ENCODE assay signal across 7 mouse cellular contexts in the genomic region with DNA sequence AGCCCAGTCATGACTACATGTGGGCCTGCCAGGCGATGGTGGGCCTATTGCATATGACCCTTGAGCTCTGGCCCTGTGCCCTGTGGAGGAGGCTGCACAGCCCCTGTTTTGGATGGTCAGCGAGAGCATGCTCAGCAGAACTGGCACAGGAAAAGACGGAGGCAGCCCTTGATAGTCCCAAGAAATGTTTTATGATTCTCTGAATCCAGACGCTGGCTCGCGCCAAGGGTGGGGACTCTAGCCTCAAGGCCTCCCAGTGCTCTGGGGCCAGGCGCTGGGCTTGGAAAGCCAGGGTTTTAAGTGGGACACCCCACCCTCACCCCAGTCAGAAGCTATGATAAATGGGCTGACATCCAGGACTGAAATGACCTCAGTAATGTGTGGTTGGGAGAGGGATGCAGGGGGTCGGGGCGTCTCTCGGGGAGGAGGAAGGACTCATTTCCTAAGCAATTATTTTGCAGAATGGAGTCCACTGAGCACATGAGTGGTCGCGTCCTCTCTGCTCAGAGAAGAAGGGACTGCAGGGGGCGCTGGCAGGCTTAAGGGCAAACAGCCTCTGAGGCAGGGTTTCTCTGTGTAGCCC. TPM values are rescaled to one million over a fixed set of nuclear protein-coding genes. Genes with fewer than 3 reads are reported as not detected.
A peak's percentile ranks its signal among the peaks of the same experiment; 100 is the strongest.
DNase-seq lines count a peak whose midpoint lies in the region; ATAC-seq lines count a peak whose summit lies in the region.

No protein-coding gene starts in this region.

- H3K9me3 ChIP-seq in liver, embryonic 12.5 days (replicated peaks): no peaks in the 10 kb centered on the region
- H3K9me3 ChIP-seq in stomach, embryonic 15.5 days: no peaks in the 10 kb centered on the region
- no peaks in the 10 kb centered on the region for H3K9me3 ChIP-seq in forebrain, embryonic 12.5 days
- H3K9me3 ChIP-seq in hindbrain, embryonic 12.5 days (replicated peaks): no peaks in the 10 kb centered on the region

- H3K4me1 ChIP-seq in liver, embryonic 12.5 days: peaks cover 92% of the 10 kb centered on the region
- H3K4me1 ChIP-seq in stomach, embryonic 15.5 days: peaks cover 81% of the 10 kb centered on the region
- peaks cover 51% of the 10 kb centered on the region for H3K4me1 ChIP-seq in forebrain, embryonic 12.5 days
- peaks cover 66% of the 10 kb centered on the region for H3K4me1 ChIP-seq in hindbrain, embryonic 12.5 days

- 52% methylated on average over 13 of the region's 13 CpGs for WGBS in liver, embryonic 12.5 days (ENCODE audit: insufficient replicate concordance)
- WGBS in stomach, embryonic 15.5 days: 48% methylated on average over 13 of the region's 13 CpGs
- WGBS in forebrain, embryonic 12.5 days: 87% methylated on average over 13 of the region's 13 CpGs
- 76% methylated on average over 13 of the region's 13 CpGs for WGBS in hindbrain, embryonic 12.5 days

- no peak overlapping the region for H3K9ac ChIP-seq in liver, embryonic 12.5 days
- no peak overlapping the region for H3K9ac ChIP-seq in stomach, embryonic 15.5 days
- no peak overlapping the region for H3K9ac ChIP-seq in forebrain, embryonic 12.5 days
- no peak overlapping the region for H3K9ac ChIP-seq in hindbrain, embryonic 12.5 days

- H3K27me3 ChIP-seq in liver, embryonic 12.5 days (replicated peaks): peaks cover 56% of the 10 kb centered on the region
- H3K27me3 ChIP-seq in stomach, embryonic 15.5 days (replicated peaks): no peaks in the 10 kb centered on the region
- H3K27me3 ChIP-seq in forebrain, embryonic 12.5 days: peaks cover 9% of the 10 kb centered on the region; the same call in 1 of the 2 replicates
- no peaks in the 10 kb centered on the region for H3K27me3 ChIP-seq in hindbrain, embryonic 12.5 days

- ATAC-seq in liver, embryonic 12.5 days: no peak
- ATAC-seq in stomach, embryonic 15.5 days (ENCODE audit: insufficient read depth, low FRiP score, low read depth): peak; percentile 9; the same call in 1 of the 2 replicates
- no peak for ATAC-seq in forebrain, embryonic 12.5 days (ENCODE audit: low FRiP score)
- ATAC-seq in hindbrain, embryonic 12.5 days (ENCODE audit: low FRiP score): no peak

- 0 out of 2 replicates have a peak overlapping the region, but pooled peaks have one; percentile 25 for H3K27ac ChIP-seq in liver, embryonic 12.5 days
- peak overlapping the region; percentile 55 for H3K27ac ChIP-seq in stomach, embryonic 15.5 days
- H3K27ac ChIP-seq in forebrain, embryonic 12.5 days: no peak overlapping the region
- H3K27ac ChIP-seq in hindbrain, embryonic 12.5 days: no peak overlapping the region

- DNase-seq in ES-CJ7 (ENCODE audit: low read depth, low spot score): peak; percentile 40
- peak; percentile 63 for DNase-seq in adrenal gland, postnatal 14 days
- peak; percentile 73 for DNase-seq in heart, postnatal 25 days (ENCODE audit: low spot score)

- no peaks in the 10 kb centered on the region for H3K36me3 ChIP-seq in liver, embryonic 12.5 days
- H3K36me3 ChIP-seq in stomach, embryonic 15.5 days: no peaks in the 10 kb centered on the region
- no peaks in the 10 kb centered on the region for H3K36me3 ChIP-seq in forebrain, embryonic 12.5 days (replicated peaks)
- no peaks in the 10 kb centered on the region for H3K36me3 ChIP-seq in hindbrain, embryonic 12.5 days

- H3K4me2 ChIP-seq in liver, embryonic 12.5 days: no peak overlapping the region; the same call in 1 of the 2 replicates
- H3K4me2 ChIP-seq in stomach, embryonic 15.5 days: peak overlapping the region; percentile 22
- no peak overlapping the region for H3K4me2 ChIP-seq in forebrain, embryonic 12.5 days
- H3K4me2 ChIP-seq in hindbrain, embryonic 12.5 days (replicated peaks): no peak overlapping the region

- intact Hi-C loops in heart, postnatal 25 days (cut with DNase I): no loop called here

- H3K4me3 ChIP-seq in liver, embryonic 12.5 days: no peak overlapping the region
- no peak overlapping the region for H3K4me3 ChIP-seq in stomach, embryonic 15.5 days (replicated peaks)
- H3K4me3 ChIP-seq in forebrain, embryonic 12.5 days (replicated peaks): no peak overlapping the region
- no peak overlapping the region for H3K4me3 ChIP-seq in hindbrain, embryonic 12.5 days

RNA-seq across cellular contexts. Expression of gene Ece1, which starts 5.7 kb away (rescaled TPM):
- total RNA-seq in adrenal gland, postnatal 14 days (2021): 202 and 263 TPM in 2 replicates
- total RNA-seq in heart, postnatal 25 days (2021): 100 to 1,000 TPM in 1 of 2 experiments, 10 to 100 TPM in 1; 91.2 to 111 TPM
- polyA plus RNA-seq in liver, embryonic 12.5 days (2016; fragmentation: Nextera tagmentation; extraction: Ambion mirVana): 17.8 and 18.5 TPM in 2 replicates
- 52.0 and 53.5 TPM in 2 replicates for polyA plus RNA-seq in stomach, embryonic 15.5 days (2015; fragmentation: Nextera tagmentation; extraction: Ambion mirVana)
- polyA plus RNA-seq in forebrain, embryonic 12.5 days (2016; fragmentation: Nextera tagmentation; extraction: Ambion mirVana): 18.3 and 23.4 TPM in 2 replicates
- polyA plus RNA-seq in hindbrain, embryonic 12.5 days (2016; fragmentation: Nextera tagmentation; extraction: Ambion mirVana): 20.1 and 38.1 TPM in 2 replicates

Comparison
In these comparisons a context has a peak if more than half of its experiments do, and no peak if none do; other contexts are left out.
1. H3K27ac ChIP-seq: peak in liver, embryonic 12.5 days (single experiment) and stomach, embryonic 15.5 days (single experiment); none in forebrain, embryonic 12.5 days (single experiment) and hindbrain, embryonic 12.5 days (single experiment).
2. Peak in every context shown above with its lines, with median percentiles within 50 percentile points of each other: DNase-seq.